Mouse (Mus musculus): ENCODE data around the gene Txnrd1.
A peak's percentile ranks its signal among the peaks of the same experiment; 100 is the strongest.

Txnrd1 gene

DNA sequence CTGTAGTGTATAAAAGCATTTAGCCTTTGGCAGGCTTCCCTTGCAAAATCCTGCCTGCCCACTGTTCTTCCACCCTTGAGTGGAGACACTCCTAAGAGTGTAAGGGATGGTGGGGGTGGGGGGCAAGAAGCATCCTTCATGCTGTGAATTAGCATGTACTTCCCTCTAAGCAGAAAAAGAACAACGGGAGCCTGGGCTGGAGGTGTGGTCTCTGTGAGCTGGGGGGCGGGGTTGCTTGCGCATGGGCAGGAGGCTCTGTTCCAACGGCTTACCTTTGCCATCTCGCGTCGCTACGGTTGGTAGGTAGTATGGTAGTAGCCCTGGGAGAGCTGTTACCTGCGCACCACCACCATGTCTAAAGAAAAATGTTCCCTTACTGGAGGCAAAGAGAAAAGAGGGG lies 32.6 kb downstream of the Txnrd1 start, which contains the start of gene Eid3:
Gene Eid3, plus strand, starts transcription at position 271 of the 400 bp plus-strand sequence.
- no peak for DNase-seq (ENCODE audit: low read depth)

DNA sequence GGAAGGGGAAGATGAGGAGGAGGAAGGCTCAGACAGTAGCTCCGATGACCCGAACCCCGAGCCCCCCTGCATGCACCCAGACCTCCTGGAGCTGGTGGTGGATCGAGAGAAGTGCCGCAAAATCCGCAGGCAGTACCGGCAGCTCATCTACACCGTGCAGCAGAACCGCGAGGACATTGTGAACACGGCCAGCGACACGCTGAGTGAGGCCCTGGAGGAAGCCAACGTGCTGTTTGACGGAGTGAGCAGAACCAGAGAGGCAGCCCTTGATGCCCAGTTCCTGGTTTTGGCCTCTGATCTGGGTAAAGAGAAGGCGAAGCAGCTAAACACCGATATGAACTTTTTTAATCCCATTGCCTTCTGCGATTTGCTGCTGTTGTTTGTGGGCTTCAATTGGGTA lies 33.1 kb downstream of the Txnrd1 start:
- DNase-seq (ENCODE audit: low read depth) = no peak

DNA sequence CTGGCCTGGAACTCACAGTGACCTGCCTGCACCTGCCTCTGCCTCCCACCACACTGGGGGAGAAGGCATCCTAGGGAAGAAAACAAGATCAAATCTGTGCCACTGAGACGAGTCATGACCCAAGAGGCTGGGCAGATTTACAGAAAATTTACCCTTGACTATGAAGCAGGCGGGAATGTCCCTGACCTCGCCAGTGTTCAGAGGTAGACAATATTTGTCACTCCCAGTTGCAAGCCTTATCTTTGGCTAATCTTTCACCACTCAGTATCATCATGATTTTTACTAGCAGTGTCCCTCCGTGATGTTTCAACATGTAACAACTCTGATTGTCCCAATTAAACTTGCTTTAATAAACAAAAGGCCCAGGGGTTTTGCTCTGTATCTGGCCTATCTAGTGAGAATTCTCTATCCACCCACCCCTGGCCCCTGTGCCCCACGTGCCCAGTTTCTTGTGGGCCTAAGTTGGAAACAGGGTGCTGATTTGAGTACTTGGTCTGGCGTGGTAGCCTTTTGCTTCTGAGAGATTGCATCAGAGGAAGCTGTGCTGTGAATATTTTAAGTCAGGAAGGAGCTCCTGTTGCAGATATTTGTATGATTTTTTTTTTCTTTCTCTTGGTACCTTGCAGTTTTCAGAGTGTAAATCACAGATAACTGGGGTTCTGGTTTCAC lies 34.8 kb downstream of the Txnrd1 start:
- peak; percentile 53 for DNase-seq (ENCODE audit: low read depth)

DNA sequence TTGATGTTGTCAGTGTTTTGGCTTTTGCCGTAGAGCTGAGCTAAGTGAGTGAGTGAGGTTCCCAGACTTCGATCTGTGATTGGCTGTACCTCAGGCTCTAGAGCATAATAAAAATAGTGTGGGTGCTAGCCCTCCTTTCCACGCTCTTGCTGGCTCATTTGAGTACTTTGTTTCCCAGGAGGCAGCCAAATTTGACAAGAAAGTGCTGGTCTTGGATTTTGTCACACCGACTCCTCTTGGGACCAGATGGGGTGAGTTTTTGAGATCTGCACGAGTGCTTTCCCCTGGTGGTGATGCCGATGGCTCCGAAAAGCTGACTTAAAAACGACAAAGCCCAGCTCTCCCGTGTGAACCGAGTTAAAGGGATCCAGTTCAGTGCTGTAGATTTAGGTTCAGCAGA lies 41.7 kb downstream of the Txnrd1 start:
- DNase-seq (ENCODE audit: low read depth) = no peak

DNA sequence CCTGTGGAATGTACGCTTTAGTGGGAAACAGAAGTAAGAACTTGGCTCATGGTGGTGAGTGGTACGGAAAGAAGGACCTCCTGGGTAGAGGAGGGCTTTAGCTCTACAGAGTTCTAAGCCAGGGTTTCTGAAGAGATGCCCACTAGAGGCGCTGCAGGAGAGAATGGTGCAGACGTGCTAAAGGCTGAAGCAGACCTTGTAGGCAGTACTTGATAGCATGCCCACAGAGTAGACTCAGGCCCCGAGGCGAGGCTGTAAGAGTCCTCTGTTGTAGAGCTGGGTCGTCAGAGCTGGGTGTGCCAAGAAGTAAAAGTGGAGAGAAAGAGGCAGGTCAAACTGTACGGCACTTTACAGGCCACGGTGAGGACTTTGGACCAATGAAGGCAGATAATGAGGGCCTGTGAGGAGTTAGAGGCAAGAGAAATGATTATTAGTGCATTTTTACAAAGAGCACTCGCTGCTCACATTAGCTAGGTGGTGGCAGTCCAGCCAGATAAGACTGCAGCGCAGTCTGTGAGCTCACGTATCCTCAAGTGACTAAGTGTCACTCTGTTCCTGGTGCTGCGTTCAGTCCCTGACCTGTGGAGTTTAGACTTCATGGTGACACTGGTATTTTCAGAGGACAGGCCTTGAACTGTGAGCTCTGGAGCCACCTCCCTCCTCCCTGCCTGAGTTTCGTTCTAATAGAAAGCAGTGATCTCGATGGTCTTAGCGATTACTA lies 42.5 kb downstream of the Txnrd1 start:
- no peak for DNase-seq (ENCODE audit: low read depth)

DNA sequence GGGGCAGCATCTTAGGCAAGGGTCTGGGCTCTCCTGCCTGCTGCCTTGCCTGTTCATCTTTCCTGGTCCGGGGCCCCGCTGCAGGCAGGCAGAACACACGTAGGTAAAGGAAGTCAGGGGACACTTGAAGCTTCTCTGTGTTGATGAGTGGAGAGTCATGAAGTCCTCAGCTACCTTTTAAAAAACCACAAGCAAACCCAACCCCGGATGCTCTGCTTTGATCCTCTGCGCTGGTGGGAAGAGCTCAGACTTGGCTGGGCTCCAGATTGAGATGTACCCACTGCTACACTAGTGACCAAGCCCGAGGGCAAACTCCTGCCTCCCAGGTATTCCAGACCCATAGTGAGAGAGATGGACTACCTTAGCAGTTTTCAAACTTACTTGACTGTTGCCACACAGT lies 53.6 kb downstream of the Txnrd1 start:
- DNase-seq (ENCODE audit: low read depth) = no peak

DNA sequence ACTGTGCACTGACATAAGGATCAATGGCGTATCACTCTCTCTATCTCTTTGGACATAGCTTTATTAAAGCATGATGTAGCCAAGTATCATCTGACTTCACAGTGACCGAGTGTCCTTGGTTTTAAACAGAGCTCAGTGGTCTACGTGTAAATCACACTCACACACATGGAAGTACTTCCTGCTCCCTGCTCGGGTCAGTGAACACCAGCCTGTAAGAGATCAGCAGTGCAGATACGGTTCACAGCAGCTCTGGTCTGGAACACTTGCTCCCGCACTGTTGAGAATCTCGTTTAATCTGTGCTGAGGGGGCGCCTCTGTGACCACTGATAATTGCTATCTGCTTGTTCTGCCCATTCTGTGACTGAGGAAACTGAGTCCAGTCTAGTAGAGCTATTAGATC lies 54.8 kb downstream of the Txnrd1 start:
- no peak for DNase-seq (ENCODE audit: low read depth)

DNA sequence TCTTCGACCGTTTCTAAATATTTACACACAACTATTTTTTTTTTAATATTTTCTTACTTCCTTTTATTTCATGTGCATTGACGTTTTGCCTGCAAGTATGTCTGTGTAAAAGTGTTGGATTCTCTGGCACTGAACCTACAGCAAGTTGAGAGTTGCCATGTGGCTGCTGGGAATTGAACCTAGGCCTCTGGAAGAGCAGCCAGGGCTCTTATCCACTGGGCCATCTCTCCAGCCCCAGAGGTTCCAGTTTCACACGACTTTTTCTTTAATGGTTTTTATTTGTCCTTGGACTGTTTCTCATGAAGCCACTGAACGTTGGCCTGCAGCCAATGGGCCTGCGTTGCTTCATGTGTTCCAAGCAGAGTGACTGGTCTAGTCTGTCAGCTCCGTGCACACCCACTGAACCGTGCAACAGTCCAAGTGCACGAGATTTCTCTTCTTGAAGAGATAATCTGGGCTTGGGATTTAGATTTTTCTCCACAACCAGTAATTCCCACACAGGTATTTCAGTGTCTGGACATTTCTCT lies 55.8 kb downstream of the Txnrd1 start:
- DNase-seq (ENCODE audit: low read depth) = peak; percentile 96

DNA sequence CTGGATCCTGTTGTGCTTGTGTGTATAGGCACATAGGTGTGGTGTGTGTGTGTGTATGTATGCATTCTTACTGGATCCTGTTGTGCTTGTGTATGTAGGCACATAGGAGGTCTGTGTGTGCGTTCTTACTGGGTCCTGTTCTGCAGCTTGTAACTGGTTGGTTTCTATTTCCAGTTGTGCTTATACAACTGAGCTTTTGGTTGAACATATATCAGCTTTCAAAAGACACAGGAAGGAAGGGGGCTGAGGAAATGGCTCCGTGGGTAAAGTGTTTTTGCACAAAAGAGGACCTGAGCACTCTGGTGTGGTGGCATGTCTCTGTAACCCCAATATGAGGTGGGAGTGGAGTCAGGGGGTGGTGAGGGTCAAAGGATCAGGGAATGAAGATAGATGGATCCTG lies 57.2 kb downstream of the Txnrd1 start:
- no peak for DNase-seq (ENCODE audit: low read depth)

DNA sequence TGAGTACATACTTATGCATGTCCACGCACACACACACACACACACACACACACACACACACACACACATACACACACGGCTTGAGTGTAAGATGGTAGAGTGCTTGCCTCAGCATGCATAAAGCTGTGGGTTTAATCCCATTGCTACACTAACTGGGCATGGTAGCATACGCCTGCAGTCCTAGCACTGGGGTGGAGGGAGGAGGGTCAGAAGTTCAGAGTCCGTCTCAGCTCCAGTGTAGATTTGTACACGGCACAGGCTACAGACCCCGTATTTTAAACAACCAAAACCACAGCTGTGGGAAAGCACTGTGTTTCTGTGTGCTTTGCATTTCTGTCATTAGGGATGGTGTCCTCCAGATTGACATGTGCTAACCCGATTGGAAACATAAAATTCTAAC lies 57.7 kb downstream of the Txnrd1 start:
- DNase-seq (ENCODE audit: low read depth) = no peak

DNA sequence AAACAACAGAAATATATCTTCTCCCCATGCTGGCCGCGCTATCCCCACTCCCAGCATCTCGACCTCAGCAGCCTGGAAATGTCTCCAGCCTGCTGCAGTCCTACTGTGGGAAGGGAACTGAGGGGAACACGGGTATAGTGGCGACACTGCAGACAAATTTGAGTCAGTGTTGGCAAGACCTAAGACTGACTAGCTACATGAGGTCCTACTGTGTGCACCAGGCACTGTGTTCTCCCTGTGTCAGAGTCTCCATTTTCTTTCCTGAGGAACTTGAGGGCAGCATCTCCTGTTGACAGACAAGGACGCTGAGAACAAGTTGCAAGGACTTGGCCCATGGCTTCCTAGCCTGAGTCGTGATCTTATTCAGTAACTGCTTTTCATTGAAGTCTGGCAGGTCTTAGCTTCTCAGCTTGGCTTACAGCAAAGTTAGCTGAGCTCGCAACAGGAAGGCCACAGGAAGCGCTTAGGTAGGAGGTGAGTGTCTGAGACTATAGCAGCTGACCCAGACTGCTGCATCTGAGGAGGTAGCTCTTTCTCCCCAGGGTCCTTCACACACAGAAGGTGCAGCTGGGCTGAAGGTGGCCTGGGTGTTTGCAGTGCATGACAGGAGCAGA lies 58.8 kb downstream of the Txnrd1 start:
- DNase-seq (ENCODE audit: low read depth) = no peak

DNA sequence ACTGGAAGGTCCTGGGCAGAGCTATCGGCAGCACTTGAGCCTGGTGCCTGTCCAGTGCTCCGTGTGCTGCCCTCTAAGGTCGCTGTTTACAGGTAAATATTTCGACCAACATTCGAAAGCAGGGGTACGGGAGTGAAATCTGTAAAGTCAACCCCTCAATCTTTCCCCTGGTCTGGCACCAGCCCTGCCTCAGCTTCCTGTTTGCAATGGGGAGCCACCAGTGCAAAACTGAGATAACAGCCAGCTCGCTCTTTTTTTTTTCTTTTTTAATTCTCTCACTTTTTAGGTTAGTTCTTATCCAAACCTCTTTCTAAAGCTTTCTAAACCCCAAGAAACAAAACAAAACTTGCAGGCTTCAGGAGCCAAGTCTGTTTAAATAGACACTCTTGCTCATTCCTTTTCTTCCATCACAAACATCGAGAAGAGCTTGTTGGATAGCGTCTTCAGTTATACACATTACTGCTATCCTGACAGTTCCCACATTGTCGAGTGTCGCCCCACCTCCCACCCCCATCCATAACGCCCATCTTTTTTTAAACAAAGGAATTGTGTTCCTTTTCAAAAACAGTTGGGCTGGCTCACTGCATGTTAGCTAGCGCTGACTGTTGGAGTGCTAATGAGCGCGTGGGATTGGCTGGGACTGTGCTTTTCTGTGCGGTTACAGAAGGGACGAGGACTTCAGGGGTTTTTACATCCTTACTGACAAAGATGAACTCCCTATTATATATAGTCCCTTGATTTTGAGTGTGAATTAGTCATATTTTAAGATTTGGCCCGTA lies 60.3 kb downstream of the Txnrd1 start:
- peak; percentile 69 for DNase-seq (ENCODE audit: low read depth)

DNA sequence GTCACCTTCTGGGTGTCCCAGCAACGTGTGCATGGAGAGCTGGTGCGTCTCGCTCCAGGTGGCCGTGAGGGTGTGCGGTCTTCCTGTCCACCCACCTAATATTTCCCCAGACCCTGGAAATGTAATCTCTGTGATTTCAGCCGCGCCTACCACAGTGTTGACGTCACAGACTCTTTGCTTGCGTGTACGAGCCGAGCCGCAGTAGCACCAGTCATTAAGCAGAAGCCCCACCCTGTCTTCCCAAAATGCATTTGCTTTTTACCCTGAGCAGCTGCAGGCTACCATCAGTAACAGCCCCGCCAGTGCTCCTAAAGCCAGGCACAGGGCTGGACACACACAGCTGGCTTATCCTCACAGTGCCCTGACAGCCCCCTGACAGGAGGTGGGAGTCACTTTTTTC lies 64.2 kb downstream of the Txnrd1 start:
- DNase-seq (ENCODE audit: low read depth) = no peak

DNA sequence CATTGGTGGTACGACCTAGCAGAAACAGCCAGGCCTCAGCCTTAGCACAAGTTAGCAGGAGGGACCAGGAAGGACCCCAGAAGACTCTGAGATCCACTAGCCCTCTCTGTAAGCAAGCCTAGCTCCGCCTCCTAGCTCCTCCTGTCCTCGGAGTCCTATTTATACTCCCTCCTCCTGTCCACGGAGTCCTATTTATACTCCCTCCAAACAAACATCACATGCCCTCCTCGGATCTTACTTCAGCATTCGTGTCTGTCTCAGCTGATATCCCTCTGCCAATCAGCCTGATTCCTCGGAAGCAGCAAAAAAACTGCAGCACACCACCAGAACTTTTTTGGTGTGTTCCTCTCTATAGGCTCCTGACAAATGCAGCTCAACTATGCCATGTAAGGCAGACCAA lies 65.1 kb downstream of the Txnrd1 start:
- no peak for DNase-seq (ENCODE audit: low read depth)

DNA sequence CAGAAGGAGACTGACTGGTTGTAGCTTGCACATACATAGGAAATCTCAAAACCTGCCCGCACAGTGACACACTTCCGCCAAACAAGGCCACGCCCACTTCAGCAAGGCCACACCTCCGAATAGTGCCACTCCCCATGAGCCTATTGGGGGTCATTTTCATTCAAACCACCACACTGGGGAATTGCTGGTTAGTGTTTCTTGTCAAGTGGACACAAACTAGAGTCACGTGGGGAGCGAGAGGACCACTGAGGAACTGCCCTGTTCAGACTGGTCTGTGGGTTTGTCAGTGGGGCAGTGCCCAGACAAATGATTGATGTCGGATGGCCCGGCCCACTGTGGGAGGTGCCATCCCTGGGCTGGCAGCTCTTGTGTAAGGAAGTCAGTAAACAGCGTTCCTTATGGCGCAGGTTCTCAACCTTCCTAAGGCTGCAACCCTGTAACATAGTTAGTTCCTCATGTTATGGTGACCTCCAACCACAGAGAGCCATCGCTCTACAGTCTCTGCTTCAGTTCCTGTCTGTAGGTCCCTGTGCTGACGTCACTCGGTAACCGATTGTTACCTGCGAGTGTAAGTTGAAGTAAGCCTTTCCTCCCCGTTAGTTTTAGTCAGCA lies 66.2 kb downstream of the Txnrd1 start:
- peak; percentile 91 for DNase-seq (ENCODE audit: low read depth)

DNA sequence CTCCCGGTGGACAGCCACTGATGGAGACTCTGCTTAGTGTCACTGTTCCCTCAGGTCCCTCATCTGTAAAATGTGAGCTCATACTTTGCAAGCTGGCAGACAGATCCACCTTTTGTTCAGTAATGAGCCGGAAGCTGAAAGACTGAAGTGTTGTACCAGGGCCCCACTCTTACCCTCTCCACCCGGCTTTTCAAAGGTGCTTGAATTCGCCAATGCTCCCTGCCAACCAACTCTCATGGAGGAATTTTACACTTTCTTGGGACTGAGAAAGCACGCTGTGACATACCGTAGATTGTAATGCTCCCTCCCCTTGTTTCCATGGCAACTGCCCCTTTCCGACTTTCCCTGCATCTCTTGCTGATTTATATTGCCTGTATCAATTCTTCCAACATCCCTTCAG lies 66.8 kb downstream of the Txnrd1 start:
- no peak for DNase-seq (ENCODE audit: low read depth)

DNA sequence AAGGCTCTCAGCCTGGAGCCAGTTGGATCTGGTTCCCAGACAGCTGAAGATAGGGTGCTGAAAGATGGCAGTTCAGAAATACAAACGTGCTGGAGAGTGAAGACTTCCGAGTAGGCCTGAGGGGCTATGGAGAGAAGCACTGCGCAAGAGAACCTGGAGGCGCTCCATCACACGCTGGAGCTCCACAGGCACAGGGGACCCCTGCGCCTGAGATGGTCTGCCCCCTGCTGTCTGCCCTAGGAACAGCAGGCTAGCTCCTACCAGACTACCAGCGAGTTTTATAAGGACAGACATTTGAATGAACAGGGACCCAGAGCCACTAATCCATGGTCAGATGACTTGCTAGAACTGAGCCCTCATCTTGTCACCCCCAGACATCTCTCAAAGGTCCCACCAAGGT lies 67.7 kb downstream of the Txnrd1 start:
- DNase-seq (ENCODE audit: low read depth) = peak; percentile 82

DNA sequence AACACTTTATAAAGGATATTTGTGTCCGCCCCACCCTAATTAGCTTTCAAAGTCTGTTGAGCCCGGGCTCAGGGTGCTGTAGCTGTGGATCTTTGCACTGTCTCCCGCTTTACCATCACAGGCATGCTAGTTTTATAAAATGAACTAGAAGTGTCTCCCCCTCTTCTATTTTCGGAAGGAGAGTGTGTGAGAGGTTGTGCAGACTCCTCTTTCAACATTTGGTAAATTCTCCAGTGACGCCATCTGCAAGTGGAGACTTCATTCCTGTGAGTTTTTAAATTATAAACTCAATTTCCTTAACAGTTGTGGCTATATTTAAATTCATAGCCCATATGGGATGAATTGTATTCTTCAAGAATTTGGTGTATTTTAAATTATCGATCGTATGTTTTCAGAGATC lies 74.8 kb downstream of the Txnrd1 start:
- no peak for DNase-seq (ENCODE audit: low read depth)

DNA sequence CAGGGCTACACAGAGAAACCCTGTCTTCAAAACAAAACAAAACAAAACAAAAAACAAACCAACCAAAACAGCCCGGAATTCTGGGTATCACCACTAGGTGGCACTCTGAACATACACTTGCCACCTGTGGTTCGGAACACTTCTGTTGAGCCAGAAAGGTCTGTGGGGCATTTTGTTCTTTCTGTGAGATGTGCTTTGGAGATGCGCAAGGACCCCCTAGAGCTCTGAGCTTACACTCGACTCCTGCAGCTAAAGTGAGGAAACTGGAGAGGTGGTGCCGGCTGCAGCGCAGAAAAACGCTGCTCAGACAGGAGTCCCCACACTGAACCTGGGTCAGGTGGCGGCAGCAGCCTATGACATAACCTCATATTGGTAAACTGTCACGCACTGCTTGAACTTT lies 75.6 kb downstream of the Txnrd1 start:
- peak; percentile 79 for DNase-seq (ENCODE audit: low read depth)

DNA sequence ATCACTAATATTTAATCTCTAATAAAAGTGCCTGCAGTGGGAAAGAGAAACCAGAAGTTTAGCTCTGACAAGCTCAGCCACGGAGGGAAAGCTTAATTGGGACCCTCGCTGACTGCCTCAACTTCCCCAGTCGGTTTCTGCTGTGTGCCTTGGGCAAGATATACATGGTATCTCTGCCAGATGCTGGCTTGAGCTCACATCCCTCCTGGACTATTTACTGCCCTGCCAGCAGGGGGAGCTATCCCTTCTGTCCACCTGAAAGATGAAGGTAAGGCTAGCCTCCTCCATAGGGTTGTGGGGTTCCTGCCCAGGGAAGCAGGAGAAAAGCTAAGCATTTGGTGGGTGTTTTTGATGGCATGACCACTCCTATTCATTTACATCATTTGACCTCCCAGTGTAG lies 76.4 kb downstream of the Txnrd1 start:
- peak; percentile 52 for DNase-seq (ENCODE audit: low read depth)

DNA sequence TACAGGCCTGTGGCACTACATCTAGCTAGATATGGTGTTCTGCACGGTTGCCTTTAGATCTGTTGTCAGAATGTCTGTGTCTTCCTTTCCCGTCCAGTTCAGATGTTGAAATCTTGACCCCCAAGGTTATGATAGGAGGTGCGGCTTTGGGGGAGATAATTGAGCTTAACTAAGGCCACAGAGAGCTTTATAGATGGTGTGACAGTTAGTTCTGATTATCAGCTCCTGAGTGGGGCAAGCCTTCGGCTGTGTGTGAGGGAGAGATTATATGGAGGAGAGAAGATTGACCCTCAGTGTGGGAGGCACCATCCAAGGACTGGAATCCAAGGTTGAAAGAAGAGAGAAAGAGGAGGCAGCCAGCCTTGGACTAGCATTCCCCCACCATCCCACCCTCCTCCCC lies 79.5 kb downstream of the Txnrd1 start:
- DNase-seq (ENCODE audit: low read depth) = no peak

DNA sequence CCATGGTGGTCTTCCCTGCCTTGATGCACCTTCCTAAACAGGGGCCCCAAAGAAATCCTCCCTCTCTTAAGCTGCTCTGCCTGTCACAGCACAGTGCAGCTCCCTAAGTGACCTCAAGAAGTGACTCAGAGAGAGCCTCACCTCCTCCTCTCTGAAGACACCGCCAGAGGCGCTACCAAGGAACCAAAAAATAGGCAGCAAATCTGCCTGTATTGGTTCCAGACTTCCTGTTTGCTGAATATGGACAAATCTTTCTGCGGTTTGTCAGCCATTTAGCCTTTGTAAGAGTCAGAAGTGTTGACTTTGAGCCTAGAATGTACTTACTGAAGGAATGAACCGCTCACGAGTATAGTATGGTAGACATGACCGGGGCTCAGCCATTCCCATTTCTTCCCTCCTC lies 80.0 kb downstream of the Txnrd1 start:
- peak; percentile 86 for DNase-seq (ENCODE audit: low read depth)
